Comparison of ENCODE assay signal across 8 mouse cellular contexts in genomic region chr6:88901471-88901870, GRCm38 (mm10). TPM values are rescaled to one million over a fixed set of nuclear protein-coding genes. Genes with fewer than 3 reads are reported as not detected.
DNase-seq lines count a peak whose midpoint lies in the region; ATAC-seq lines count a peak whose summit lies in the region.

No protein-coding gene starts in this region.

- no peaks in the 10 kb centered on the region for H3K36me3 ChIP-seq in forebrain, embryonic 15.5 days
- peaks cover 5% of the 10 kb centered on the region; the same call in 1 of the 2 replicates for H3K36me3 ChIP-seq in limb, embryonic 15.5 days
- H3K36me3 ChIP-seq in neural tube, embryonic 14.5 days (ENCODE audit: control insufficient read depth, insufficient read depth, low read length) = no peaks in the 10 kb centered on the region

- H3K27ac ChIP-seq in forebrain, embryonic 15.5 days (replicated peaks) = peak overlapping the region; percentile 86
- H3K27ac ChIP-seq in limb, embryonic 15.5 days = peak overlapping the region; percentile 97
- peak overlapping the region; percentile 55 for H3K27ac ChIP-seq in neural tube, embryonic 14.5 days (ENCODE audit: low read depth, low read length)

- no peak for ATAC-seq in forebrain, embryonic 15.5 days (replicated peaks)
- ATAC-seq in limb, embryonic 15.5 days (ENCODE audit: insufficient number of reproducible peaks, low FRiP score, low TSS enrichment, low read depth) = no peak
- no peak for ATAC-seq in neural tube, embryonic 14.5 days (ENCODE audit: low read depth)

- no peaks in the 10 kb centered on the region for H3K27me3 ChIP-seq in forebrain, embryonic 15.5 days
- H3K27me3 ChIP-seq in limb, embryonic 15.5 days = no peaks in the 10 kb centered on the region
- no peaks in the 10 kb centered on the region for H3K27me3 ChIP-seq in neural tube, embryonic 14.5 days (ENCODE audit: control insufficient read depth, insufficient read depth, low read length)

- peak overlapping the region; percentile 85 for H3K9ac ChIP-seq in forebrain, embryonic 15.5 days (replicated peaks)
- peak overlapping the region; percentile 63 for H3K9ac ChIP-seq in limb, embryonic 15.5 days
- peak overlapping the region; percentile 60 for H3K9ac ChIP-seq in neural tube, embryonic 14.5 days (replicated peaks; ENCODE audit: low read depth, low read length)

- H3K4me1 ChIP-seq in forebrain, embryonic 15.5 days = peaks cover 42% of the 10 kb centered on the region
- H3K4me1 ChIP-seq in limb, embryonic 15.5 days = peaks cover 56% of the 10 kb centered on the region
- H3K4me1 ChIP-seq in neural tube, embryonic 14.5 days (ENCODE audit: control insufficient read depth, insufficient read depth, low read length) = peaks cover 18% of the 10 kb centered on the region

- 4% methylated on average over 5 of the region's 5 CpGs for WGBS in forebrain, embryonic 15.5 days
- 4% methylated on average over 5 of the region's 5 CpGs for WGBS in limb, embryonic 15.5 days
- WGBS in neural tube, embryonic 14.5 days = 9% methylated on average over 5 of the region's 5 CpGs

- H3K4me2 ChIP-seq in forebrain, embryonic 15.5 days (replicated peaks) = peak overlapping the region; percentile 97
- H3K4me2 ChIP-seq in limb, embryonic 15.5 days = peak overlapping the region; percentile 96
- peak overlapping the region; percentile 98 for H3K4me2 ChIP-seq in neural tube, embryonic 14.5 days (ENCODE audit: low read depth, low read length)

- H3K9me3 ChIP-seq in forebrain, embryonic 15.5 days = no peaks in the 10 kb centered on the region
- H3K9me3 ChIP-seq in limb, embryonic 15.5 days = no peaks in the 10 kb centered on the region
- no peaks in the 10 kb centered on the region for H3K9me3 ChIP-seq in neural tube, embryonic 14.5 days (ENCODE audit: control insufficient read depth, low read length)

- peak overlapping the region; percentile 99 for H3K4me3 ChIP-seq in forebrain, embryonic 15.5 days
- H3K4me3 ChIP-seq in limb, embryonic 15.5 days = peak overlapping the region; percentile 70
- peak overlapping the region; percentile 72 for H3K4me3 ChIP-seq in neural tube, embryonic 14.5 days (ENCODE audit: low read depth, low read length)

- peak; percentile 39 for DNase-seq in embryo, embryonic 10.5 days (ENCODE audit: low spot score)
- DNase-seq in embryo, embryonic 11 days = no peak
- DNase-seq in CD4-positive helper T cell, adult 2 months (ENCODE audit: low read depth, low spot score) = peak; percentile 26
- DNase-seq in c-Kit-positive CD71-positive TER-119-positive erythroid progenitor cells, embryonic 14.5 days (ENCODE audit: low spot score) = no peak
- DNase-seq in cerebellum, adult 9-11 months = no peak

RNA-seq across cellular contexts. Expression of gene Tpra1, which starts 0.6 kb away (rescaled TPM):
- 61.5 and 64.1 TPM in 2 replicates for polyA plus RNA-seq in forebrain, embryonic 15.5 days (2015; fragmentation: Nextera tagmentation; extraction: Ambion mirVana)
- polyA plus RNA-seq in limb, embryonic 15.5 days (2015; fragmentation: Nextera tagmentation; extraction: Ambion mirVana) = 83.2 and 83.3 TPM in 2 replicates
- polyA plus RNA-seq in neural tube, embryonic 14.5 days (2014; fragmentation: Nextera tagmentation; extraction: Ambion mirVana) = 54.2 and 58.0 TPM in 2 replicates

RNA-seq across cellular contexts. Expression of gene Mcm2, which starts 2.9 kb away (rescaled TPM):
- 70.0 and 75.2 TPM in 2 replicates for polyA plus RNA-seq in forebrain, embryonic 15.5 days (2015; fragmentation: Nextera tagmentation; extraction: Ambion mirVana)
- 99.4 and 100 TPM in 2 replicates for polyA plus RNA-seq in limb, embryonic 15.5 days (2015; fragmentation: Nextera tagmentation; extraction: Ambion mirVana)
- polyA plus RNA-seq in neural tube, embryonic 14.5 days (2014; fragmentation: Nextera tagmentation; extraction: Ambion mirVana) = 15.1 and 22.6 TPM in 2 replicates

RNA-seq across cellular contexts. Expression of gene Podxl2, which starts 26.6 kb away (rescaled TPM):
- 590 and 608 TPM in 2 replicates for polyA plus RNA-seq in forebrain, embryonic 15.5 days (2015; fragmentation: Nextera tagmentation; extraction: Ambion mirVana)
- 85.6 and 88.3 TPM in 2 replicates for polyA plus RNA-seq in limb, embryonic 15.5 days (2015; fragmentation: Nextera tagmentation; extraction: Ambion mirVana)
- polyA plus RNA-seq in neural tube, embryonic 14.5 days (2014; fragmentation: Nextera tagmentation; extraction: Ambion mirVana) = 579 and 634 TPM in 2 replicates

RNA-seq across cellular contexts. Expression of gene Abtb1, which starts 59.7 kb away (rescaled TPM):
- polyA plus RNA-seq in forebrain, embryonic 15.5 days (2015; fragmentation: Nextera tagmentation; extraction: Ambion mirVana) = 37.6 and 40.0 TPM in 2 replicates
- polyA plus RNA-seq in limb, embryonic 15.5 days (2015; fragmentation: Nextera tagmentation; extraction: Ambion mirVana) = 29.9 and 33.3 TPM in 2 replicates
- polyA plus RNA-seq in neural tube, embryonic 14.5 days (2014; fragmentation: Nextera tagmentation; extraction: Ambion mirVana) = 40.7 and 42.4 TPM in 2 replicates

Comparison
In these comparisons a context has a peak if more than half of its experiments do, and no peak if none do; other contexts are left out.
1. DNase-seq: peak in embryo, embryonic 10.5 days (single experiment) and CD4-positive helper T cell, adult 2 months (single experiment); none in embryo, embryonic 11 days (single experiment), c-Kit-positive CD71-positive TER-119-positive erythroid progenitor cells, embryonic 14.5 days (single experiment) and cerebellum, adult 9-11 months (single experiment).
2. Peak in every context shown above with its lines, with median percentiles within 50 percentile points of each other: H3K27ac ChIP-seq, H3K4me2 ChIP-seq, H3K4me3 ChIP-seq and H3K9ac ChIP-seq.